ENCODE assay signal across 8 mouse cellular contexts in the genomic region with DNA sequence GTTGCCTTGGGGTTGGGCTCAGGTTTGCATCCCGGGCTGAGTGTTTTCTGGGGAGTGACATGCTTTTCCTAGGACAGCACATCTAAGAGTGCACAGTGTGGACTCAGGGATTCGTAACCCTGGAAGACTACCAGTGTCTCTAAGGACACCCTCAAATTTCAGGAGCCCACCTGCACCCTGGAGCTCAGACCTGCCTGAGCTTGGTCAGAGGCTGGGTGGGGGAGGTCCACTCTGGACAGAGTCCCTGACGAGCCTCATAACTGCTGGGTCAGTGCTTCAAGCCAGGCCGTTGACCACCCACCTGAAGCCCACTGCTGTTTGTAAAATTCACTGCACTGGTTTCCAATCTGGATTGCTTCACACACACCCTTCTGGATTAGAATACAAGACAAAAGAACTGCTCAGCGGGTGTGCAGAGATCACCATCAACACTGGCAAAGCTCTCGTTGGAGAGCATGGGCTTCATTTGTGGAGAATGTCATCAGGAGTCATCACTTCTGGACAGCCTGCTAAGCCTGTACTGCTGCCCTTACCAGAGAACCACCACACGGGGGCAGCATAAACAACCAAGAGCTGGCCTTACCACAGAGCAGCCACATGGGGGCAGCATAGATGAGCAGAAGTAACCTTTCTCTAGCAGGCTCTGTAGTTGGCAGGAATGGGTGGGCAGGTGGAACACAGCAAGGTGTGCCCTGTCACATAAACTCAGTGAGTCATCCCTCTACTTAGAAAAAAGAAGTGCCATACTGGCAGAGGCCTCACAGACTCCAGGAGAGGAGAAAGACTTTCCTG. TPM values are rescaled to one million over a fixed set of nuclear protein-coding genes. Genes with fewer than 3 reads are reported as not detected.
DNase-seq lines count a peak whose midpoint lies in the region; ATAC-seq lines count a peak whose summit lies in the region.

No protein-coding gene starts in this region.

- DNase-seq in adipocyte (ENCODE audit: low spot score): peak; percentile 93
- peak; percentile 86 for DNase-seq in embryo, embryonic 10 days (ENCODE audit: low spot score)
- DNase-seq in gastrocnemius, postnatal 14 days: peak; percentile 78
- peak; percentile 55 to 82 for DNase-seq in left cerebral cortex, adult 9 months (ENCODE audit: low spot score in 2 of 2)
- peak; percentile 90 for DNase-seq in mesoderm, embryonic 11.5 days (ENCODE audit: low read depth, low spot score)
- peak; percentile 65 to 77 for DNase-seq in right cerebral cortex, postnatal 36 days (ENCODE audit: low spot score in 2 of 2)
- peak; percentile 59 to 79 for DNase-seq in urinary bladder, postnatal 4 days (ENCODE audit: low spot score in 2 of 2)

- peak; percentile 99 for ATAC-seq in inflammation-experienced regulatory T-cells, adult 6 months

- intact Hi-C loops in gastrocnemius, postnatal 14 days (cut with DNase I; ENCODE audit: low total_unique reads): loop anchor here (5.0 kb wide), 1 partner anchor 159 kb away; no protein-coding TSS in a partner anchor

RNA-seq across cellular contexts. Expression of a gene that starts 24.1 kb away (rescaled TPM):
- 1 to 10 TPM; 2.5 to 2.6 TPM for total RNA-seq in gastrocnemius, postnatal 14 days (2021)
- polyA plus RNA-seq in inflammation-experienced regulatory T-cells, adult 6 months (2017; shearing (Covaris generic)): 10 to 100 TPM in 1 of 3 experiments, 1 to 10 TPM in 2; 4.1 to 12.9 (median 9.0) TPM

RNA-seq across cellular contexts. Expression of a gene that starts 45.2 kb away (rescaled TPM):
- under 1 TPM; 0.44 to 0.68 TPM for total RNA-seq in gastrocnemius, postnatal 14 days (2021)
- not detected for polyA plus RNA-seq in inflammation-experienced regulatory T-cells, adult 6 months (2017; shearing (Covaris generic))

Comparison
In these comparisons a context has a peak if more than half of its experiments do, and no peak if none do; other contexts are left out.
1. Peak in every context shown above with its lines: DNase-seq and ATAC-seq.